Mouse (Mus musculus) heart, adult 2 months (tissue): Measurements from ENCODE around the gene Zscan20. TPM values are rescaled to one million over a fixed set of nuclear protein-coding genes. Genes with fewer than 3 reads are reported as not detected.

Source experiments
- DNase-seq, 2 experiments: peaks; one replicate each; pipeline ENCODE4 v3.0.0; 2021
- H3K27ac ChIP-seq: fragments of 200-600 bp; 2 replicates; pipeline ENCODE4 v1.8.1; 2022
- H3K27me3 ChIP-seq: fragments of 200-500 bp; 2 replicates; pipeline ENCODE4 v1.6.1; 2012; ENCODE audit warnings: mild to moderate bottlenecking, low read length, inconsistent platforms, mixed read lengths; ENCODE audit not compliant: control insufficient read depth, insufficient read depth
- H3K36me3 ChIP-seq: fragments of 200-500 bp; 2 replicates; pipeline ENCODE4 v1.6.1; 2012; ENCODE audit warnings: low read length, inconsistent platforms; ENCODE audit not compliant: control insufficient read depth, insufficient read depth
- H3K4me1 ChIP-seq: fragments of 200-500 bp; 2 replicates; pipeline ENCODE4 v1.6.1; 2011; ENCODE audit warnings: low read length; ENCODE audit not compliant: control insufficient read depth, insufficient read depth
- H3K4me3 ChIP-seq: fragments of 200-600 bp; 2 replicates; pipeline ENCODE4 v1.8.1; 2022
- H3K79me2 ChIP-seq: fragments of 200-500 bp; replicated peaks from 2 replicates; pipeline ENCODE4 v1.6.1; 2012; ENCODE audit warnings: mild to moderate bottlenecking, inconsistent platforms, low read length, moderate library complexity, mixed read lengths; ENCODE audit not compliant: control insufficient read depth, insufficient read depth
- H3K9ac ChIP-seq: fragments of 200-500 bp; 2 replicates; pipeline ENCODE4 v1.6.1; 2012; ENCODE audit warnings: low read depth, mild to moderate bottlenecking, control low read depth, inconsistent platforms, low read length, mixed read lengths
- CTCF ChIP-seq: fragments of 200-600 bp; IDR thresholded peaks from 2 replicates; pipeline ENCODE4 v1.8.1; 2022; ENCODE audit warnings: antibody characterized with exemption, mild to moderate bottlenecking, moderate library complexity
- EP300 ChIP-seq: fragments of 200-500 bp; IDR thresholded peaks from 2 replicates; pipeline ENCODE4 v1.6.1; 2011; ENCODE audit warnings: low read depth, low read length, control low read depth; ENCODE audit not compliant: insufficient read depth
- POLR2A ChIP-seq: fragments of 200-500 bp; IDR thresholded peaks from 2 replicates; pipeline ENCODE4 v1.6.1; 2011; ENCODE audit warnings: mild to moderate bottlenecking, low read depth, low read length, control low read depth; ENCODE audit not compliant: insufficient read depth
- WGBS: fragments of 180-500 bp; shearing (Covaris S2); methylation state at CpG from one replicate; pipeline ENCODE4 v1.1.7; 2018; 5-methylcytosine and 5-hydroxymethylcytosine counted together
- intact Hi-C: fragments of 180-260 bp; cut with DNase I; formaldehyde crosslinking; loops from one replicate; pipeline ENCODE4 v1.15.1; 2025
- polyA plus RNA-seq: library from polyadenylated mRNA; depleted of rRNA; stranded (reverse); fragments of >200 nt; gene quantifications from 2 replicates; pipeline ENCODE4 v1.2.3, GENCODE M21; 2012; rRNA removed
- total RNA-seq, 2 experiments: library from RNA; stranded (reverse); gene quantifications; 2 replicates each; pipeline ENCODE4 v1.2.3; 2021

Gene Zscan20
- total and polyA plus RNA-seq, 3 experiments: 1.8 to 10.1 (median 6.0) TPM

- no peak for TF ChIP-seq POLR2A
- TF ChIP-seq EP300: no peak
- TF ChIP-seq CTCF: peak; percentile 58
- H3K4me3 ChIP-seq: no peak overlapping the region
- no peak overlapping the region for H3K9ac ChIP-seq
- DNase-seq: no peak
- H3K27ac ChIP-seq: no peak overlapping the region
- H3K36me3 ChIP-seq: no peaks in the 10 kb centered on the region
- intact Hi-C loops: loop anchor here (5.0 kb wide), 1 partner anchor 1176 kb away; no protein-coding TSS in a partner anchor
- no peaks in the 10 kb centered on the region for H3K4me1 ChIP-seq
- 20% methylated on average over 2 of the region's 2 CpGs for WGBS
- H3K27me3 ChIP-seq: no peaks in the 10 kb centered on the region
- H3K79me2 ChIP-seq: no peaks in the 10 kb centered on the region
Observed at GRCm38 (mm10) chr4:128543378-128543777, 66.5 kb downstream of the Zscan20 start.

Other genes starting within 250 kb of the Zscan20 start
- under 1 TPM; 0.09 to 0.10 TPM for gene Tlr12, start 8.5 kb upstream of the Zscan20 start, total RNA-seq
- gene Tlr12, start 8.5 kb upstream of the Zscan20 start, polyA plus RNA-seq: 0.12 and 0.21 TPM in 2 replicates
- 10 to 100 TPM; 34.3 to 46.3 TPM for gene Phc2, start 44.6 kb upstream of the Zscan20 start, total RNA-seq
- gene Phc2, start 44.6 kb upstream of the Zscan20 start, polyA plus RNA-seq: 39.7 and 44.5 TPM in 2 replicates
- under 1 TPM; 0.08 to 0.16 TPM for gene A3galt2, start 145.3 kb upstream of the Zscan20 start, total RNA-seq
- 0.15 and 0.37 TPM in 2 replicates for gene A3galt2, start 145.3 kb upstream of the Zscan20 start, polyA plus RNA-seq
- gene Zfp362, start 195.9 kb upstream of the Zscan20 start, total RNA-seq: 10 to 100 TPM; 11.9 to 12.8 TPM
- gene Zfp362, start 195.9 kb upstream of the Zscan20 start, polyA plus RNA-seq: 13.2 and 18.8 TPM in 2 replicates